Mouse (Mus musculus): ENCODE data around the gene Gm4952.

Gm4952 gene

GRCm38 (mm10) chr19:12599674-12600073, at the start of gene Gm4952:
Gm4952 (plus strand) TSS chr19:12599974.
- no peak for DNase-seq (ENCODE audit: low read depth, low spot score)

DNA sequence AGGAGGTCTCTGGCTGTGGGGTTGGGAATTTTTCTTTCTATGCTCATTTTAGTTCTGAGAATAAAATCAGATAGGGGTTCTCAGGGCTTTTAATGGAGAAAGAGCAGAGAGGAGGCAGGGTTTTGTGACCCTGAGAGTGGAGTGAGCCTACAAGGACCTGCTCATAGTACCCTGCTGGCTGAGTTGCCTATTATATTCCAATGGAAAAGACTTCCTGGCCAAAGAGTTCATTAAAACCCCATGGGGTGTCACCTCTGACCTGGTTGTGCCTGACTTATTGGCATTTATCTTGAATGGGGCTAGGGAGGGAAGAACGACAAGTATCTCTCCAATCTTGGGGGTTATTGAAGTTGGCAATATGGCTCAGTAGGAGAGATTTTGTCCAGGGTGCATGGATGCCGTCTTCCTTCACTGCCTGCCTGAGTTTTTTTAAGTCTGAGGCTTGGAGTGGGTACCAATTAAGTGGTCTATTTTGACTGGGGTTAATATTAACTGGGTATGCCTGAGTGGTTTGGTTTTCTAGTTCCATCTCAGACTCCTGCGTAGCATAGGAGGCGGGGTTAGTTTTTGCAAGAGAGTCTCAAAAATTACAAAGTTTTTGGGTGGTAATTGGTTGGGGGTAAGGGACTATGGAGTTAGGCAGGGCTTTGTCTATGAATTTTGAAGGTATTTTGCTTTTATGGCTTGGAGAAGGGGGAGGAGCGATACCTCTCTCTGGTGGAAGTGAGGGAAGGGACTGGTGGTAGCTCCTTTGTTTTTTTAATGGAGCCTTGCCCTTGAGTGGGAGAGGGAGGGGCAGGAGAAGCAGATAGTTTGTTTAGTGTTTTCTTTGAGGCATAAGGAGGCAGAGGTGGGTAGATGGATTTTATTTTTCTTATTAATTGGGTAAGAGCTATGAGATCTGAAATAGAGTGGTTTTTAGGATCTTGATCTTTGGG, 49.5 kb upstream of the Gm4952 start:
- no peak for DNase-seq (ENCODE audit: low read depth, low spot score)

- DNase-seq (ENCODE audit: low read depth, low spot score) = no peak
These were observed 43.5 kb upstream of the Gm4952 start for GRCm38 (mm10) chr19:12556293-12556692.

- DNase-seq (ENCODE audit: low read depth, low spot score) = no peak
These were observed 41.6 kb upstream of the Gm4952 start for GRCm38 (mm10) chr19:12558219-12558618.

DNA sequence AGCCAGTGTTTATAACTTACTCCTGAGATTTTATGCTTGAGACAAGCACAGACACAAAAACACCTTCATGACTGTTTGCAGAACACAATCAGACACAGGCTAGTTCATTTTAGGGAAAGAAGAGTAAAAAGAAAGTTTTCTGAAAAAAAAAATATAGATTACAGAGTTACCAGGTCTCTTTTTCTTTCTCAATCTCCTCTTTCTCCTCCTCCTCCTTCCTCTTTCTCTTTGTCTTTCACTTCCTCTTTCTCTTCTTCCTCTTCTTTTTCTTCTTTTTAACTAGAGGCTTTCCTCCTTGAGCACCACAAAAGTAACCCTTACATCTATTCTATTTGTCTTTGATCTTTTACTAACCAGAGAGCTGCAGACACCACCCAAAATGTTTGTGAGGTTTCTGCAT, 35.6 kb upstream of the Gm4952 start:
- no peak for DNase-seq (ENCODE audit: low read depth, low spot score)

DNA sequence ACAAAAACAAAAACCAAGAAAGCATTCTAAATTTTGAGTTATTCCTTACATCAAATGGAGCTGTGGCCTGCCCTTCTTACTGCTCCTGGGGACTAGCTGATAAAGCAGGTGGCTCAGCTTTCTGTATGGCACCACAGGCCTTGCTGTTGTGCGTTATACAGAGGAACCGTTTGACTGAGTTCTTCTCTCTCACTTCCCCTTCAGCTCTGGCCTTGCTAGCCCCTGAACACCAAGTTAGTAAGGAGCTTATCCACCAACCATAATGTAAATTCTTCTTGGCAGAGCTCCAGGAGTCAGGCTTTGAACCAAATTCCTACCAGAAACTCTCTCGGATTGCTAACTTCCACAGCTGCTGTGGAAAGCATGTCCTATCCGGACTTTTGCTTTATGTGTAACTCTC, 32.8 kb upstream of the Gm4952 start:
- no peak for DNase-seq (ENCODE audit: low read depth, low spot score)

GRCm38 (mm10) chr19:12570866-12571265, 28.9 kb upstream of the Gm4952 start:
- DNase-seq (ENCODE audit: low read depth, low spot score) = no peak

GRCm38 (mm10) chr19:12571687-12572086, 28.1 kb upstream of the Gm4952 start:
- DNase-seq (ENCODE audit: low read depth, low spot score) = no peak

- DNase-seq (ENCODE audit: low read depth, low spot score) = no peak
These were observed 27.0 kb upstream of the Gm4952 start for GRCm38 (mm10) chr19:12572614-12573265.

GRCm38 (mm10) chr19:12573266-12574011, 26.3 kb upstream of the Gm4952 start:
- DNase-seq (ENCODE audit: low read depth, low spot score) = peak; percentile 88

DNA sequence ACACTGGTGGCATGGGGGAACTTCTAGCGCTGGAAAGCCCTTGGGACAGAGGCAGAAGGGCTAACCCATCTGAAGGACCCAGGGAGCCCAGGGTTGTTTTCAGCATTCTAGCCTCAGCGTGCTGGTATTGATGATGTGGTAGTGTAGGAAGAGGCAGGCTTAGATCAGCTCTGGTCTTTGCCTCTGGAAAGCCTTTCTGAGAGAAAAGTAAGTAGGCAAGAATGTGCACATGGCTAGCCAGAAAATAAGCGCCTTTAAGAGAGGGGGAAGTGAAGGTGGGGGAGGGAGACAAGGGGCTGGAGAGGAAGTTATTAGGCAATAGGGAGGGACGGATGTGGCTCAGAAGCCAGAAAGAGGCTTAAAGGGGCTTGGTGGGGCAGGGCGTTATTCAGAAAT, 25.8 kb upstream of the Gm4952 start:
- peak; percentile 10 for DNase-seq (ENCODE audit: low read depth, low spot score)

DNA sequence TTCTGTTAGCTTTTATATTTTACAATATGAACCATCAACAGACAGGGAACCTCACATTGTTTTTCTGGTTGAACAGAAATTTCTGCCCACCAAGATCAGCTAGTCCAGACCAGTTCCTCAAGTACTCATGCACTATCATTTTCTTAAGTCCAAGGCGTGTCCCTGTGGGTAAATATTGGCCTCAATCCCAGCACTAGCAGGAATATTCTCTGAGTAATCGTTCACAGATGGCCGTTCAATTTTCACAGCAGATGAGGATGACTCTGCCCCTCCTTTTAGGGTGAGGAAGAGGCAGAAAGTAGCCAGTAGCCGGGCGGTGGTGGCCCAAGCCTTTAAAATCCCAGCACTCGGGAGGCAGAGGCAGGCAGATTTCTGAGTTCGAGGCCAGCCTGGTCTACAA, 24.7 kb upstream of the Gm4952 start:
- DNase-seq (ENCODE audit: low read depth, low spot score) = no peak

- DNase-seq (ENCODE audit: low read depth, low spot score) = no peak
These were observed 24.3 kb upstream of the Gm4952 start for GRCm38 (mm10) chr19:12575514-12575913.

DNA sequence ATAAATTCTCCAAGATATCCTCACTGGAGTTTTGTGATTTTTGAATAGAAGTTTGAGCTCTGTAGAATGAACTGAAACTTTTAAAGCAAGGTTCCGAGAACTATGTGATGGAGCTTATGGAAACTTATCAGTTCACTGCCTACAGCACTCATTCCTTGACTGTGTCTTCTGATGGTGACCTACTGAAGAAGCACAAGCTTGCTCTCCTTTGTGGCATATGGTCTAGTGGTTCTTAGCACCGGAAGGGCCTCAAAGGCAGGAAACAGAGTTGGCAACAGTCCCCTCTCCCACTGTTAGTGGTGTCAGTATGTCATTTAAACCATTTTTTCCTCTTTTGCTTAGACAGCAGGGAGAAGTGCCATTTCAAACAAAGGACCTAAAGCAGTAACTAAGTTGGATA, 23.1 kb upstream of the Gm4952 start:
- DNase-seq (ENCODE audit: low read depth, low spot score) = no peak

DNA sequence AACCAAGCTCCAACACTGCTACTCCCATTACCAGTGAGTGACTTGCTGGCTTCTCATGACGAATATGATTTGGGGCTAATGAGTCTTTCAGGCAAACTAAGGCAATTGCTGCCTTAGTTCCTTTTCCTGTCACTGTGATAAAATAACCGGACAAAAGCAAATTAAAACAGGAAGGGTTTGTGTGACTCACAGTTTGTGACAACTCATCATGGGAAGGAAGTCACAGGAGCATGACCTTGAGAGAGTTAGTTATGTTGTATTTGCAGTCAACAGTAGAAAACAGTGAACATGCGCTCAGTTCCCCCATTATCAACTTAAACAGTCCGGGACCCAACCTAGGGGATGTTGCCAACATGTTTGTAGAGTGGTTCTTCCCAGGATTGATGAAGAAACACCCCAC, 14.5 kb upstream of the Gm4952 start:
- DNase-seq (ENCODE audit: low read depth, low spot score) = no peak

DNA sequence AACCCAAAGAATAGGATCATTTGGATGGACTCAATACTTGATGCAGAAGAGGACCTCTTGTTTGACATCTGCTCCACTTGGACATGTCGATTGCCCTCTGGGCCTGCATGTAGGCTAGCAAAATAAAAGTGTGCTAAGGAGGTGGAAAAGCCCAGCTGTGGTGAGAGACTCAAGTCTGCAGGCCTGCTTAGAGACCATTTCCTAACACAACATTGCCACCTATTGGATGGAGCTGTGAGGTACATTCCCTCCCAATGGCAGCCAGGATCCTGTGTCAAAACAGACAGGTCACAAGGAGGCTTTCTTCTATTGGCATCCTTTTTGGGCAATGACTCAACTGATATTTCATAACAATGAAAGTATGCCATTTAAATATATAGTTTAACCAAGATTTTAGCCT, 7.9 kb upstream of the Gm4952 start:
- DNase-seq (ENCODE audit: low read depth, low spot score) = peak; percentile 71

DNA sequence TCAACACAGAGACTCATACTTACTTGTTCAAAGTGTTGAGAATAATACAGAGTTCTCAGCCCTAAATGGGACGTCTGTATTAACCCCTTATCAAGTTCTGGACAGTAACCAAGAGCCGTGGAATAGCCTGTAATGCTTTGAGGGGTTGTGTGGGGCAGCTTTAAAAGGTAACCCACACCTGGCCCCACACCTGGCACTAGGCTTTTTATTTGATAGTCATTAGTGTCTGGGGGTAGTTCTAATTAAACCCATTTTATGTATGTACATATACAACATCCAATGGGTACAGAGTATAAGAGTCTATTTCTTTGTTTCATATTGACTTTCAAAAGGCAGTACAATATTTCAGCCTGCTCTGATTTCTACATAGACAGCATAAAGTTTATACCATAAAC, 4.6 kb upstream of the Gm4952 start:
- no peak for DNase-seq (ENCODE audit: low read depth, low spot score)

GRCm38 (mm10) chr19:12595530-12596289, 4.1 kb upstream of the Gm4952 start:
- peak; percentile 72 for DNase-seq (ENCODE audit: low read depth, low spot score)

- DNase-seq (ENCODE audit: low read depth, low spot score) = peak; percentile 13
These were observed 3.3 kb upstream of the Gm4952 start for GRCm38 (mm10) chr19:12596290-12597072.

GRCm38 (mm10) chr19:12597073-12597405, 2.7 kb upstream of the Gm4952 start:
- DNase-seq (ENCODE audit: low read depth, low spot score) = peak; percentile 8

DNA sequence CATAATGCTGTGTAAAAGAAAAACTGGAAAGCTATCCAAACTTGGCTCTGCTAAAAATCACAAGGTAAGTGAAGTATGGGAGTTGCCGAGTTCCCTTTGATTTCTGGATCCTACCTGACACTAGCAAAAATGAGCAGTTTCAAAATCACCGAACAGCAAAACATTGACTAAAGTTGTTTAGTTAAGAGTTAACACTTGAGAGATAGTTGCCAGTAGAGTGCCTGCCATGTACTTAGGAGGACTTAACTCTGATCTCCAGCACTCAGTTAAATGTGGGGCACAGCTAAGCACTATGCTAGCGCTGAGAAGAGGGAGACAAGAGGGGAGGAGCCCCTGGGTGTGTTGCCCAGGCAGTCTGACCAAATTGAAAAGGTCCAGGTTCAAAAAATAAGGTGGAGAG, 1.1 kb upstream of the Gm4952 start:
- no peak for DNase-seq (ENCODE audit: low read depth, low spot score)

Measured in mesoderm, embryonic 11.5 days (tissue).